Mouse (Mus musculus) CD4-positive, CD25-positive, alpha-beta regulatory T cell, adult 4 months (primary cell): ENCODE results near the gene Rpia. TPM values are rescaled to one million over a fixed set of nuclear protein-coding genes. Genes with fewer than 3 reads are reported as not detected.
"Not testable (repeated sequence)": the region's sequence is repeated elsewhere in the genome, so short reads cannot be mapped to it uniquely, and the experiment has no call there.

Source experiments
- ATAC-seq: one replicate; pipeline ENCODE4 v1.8.0; 2017
- polyA plus RNA-seq, 2 experiments: library from polyadenylated mRNA; unstranded; fragments of 100-300 nt; shearing (Covaris generic); gene quantifications; one replicate each; pipeline ENCODE4 v1.2.1; 2017

The Rpia gene
- polyA plus RNA-seq: 1 to 10 TPM; 6.1 to 8.2 TPM

GRCm38 (mm10) chr6:70791824-70792535 lies at the start of gene Rpia:
Gene Rpia, minus strand, starts transcription at chr6:70792232.
- ATAC-seq: peak; percentile 95

- no peak for ATAC-seq
Observed at GRCm38 (mm10) chr6:70840281-70840680, 48.2 kb upstream of the Rpia start.

- no peak for ATAC-seq
Observed at GRCm38 (mm10) chr6:70838532-70838931, 46.5 kb upstream of the Rpia start.

- no peak for ATAC-seq
Observed at GRCm38 (mm10) chr6:70837297-70837696, 45.3 kb upstream of the Rpia start.

GRCm38 (mm10) chr6:70831179-70831839 lies 39.3 kb upstream of the Rpia start:
- ATAC-seq: no peak

- ATAC-seq: peak; percentile 14
Observed at GRCm38 (mm10) chr6:70830552-70830951, 38.5 kb upstream of the Rpia start.

GRCm38 (mm10) chr6:70829451-70829850 lies 37.4 kb upstream of the Rpia start:
- ATAC-seq: no peak

GRCm38 (mm10) chr6:70824987-70825337 lies 32.9 kb upstream of the Rpia start:
- peak; percentile 88 for ATAC-seq

GRCm38 (mm10) chr6:70824085-70824986 lies 32.3 kb upstream of the Rpia start:
- peak; percentile 71 for ATAC-seq

GRCm38 (mm10) chr6:70823277-70823676 lies 31.2 kb upstream of the Rpia start:
- ATAC-seq: not testable (repeated sequence)

GRCm38 (mm10) chr6:70822386-70822910 lies 30.4 kb upstream of the Rpia start:
- no peak for ATAC-seq

- ATAC-seq: no peak
Observed at GRCm38 (mm10) chr6:70821566-70821965, 29.5 kb upstream of the Rpia start.

GRCm38 (mm10) chr6:70815471-70815870 lies 23.4 kb upstream of the Rpia start:
- ATAC-seq: no peak

GRCm38 (mm10) chr6:70814629-70814950 lies 22.6 kb upstream of the Rpia start:
- no peak for ATAC-seq

- ATAC-seq: peak; percentile 66
Observed at GRCm38 (mm10) chr6:70813921-70814628, 22.0 kb upstream of the Rpia start.

- ATAC-seq: no peak
Observed at GRCm38 (mm10) chr6:70812526-70812895, 20.5 kb upstream of the Rpia start.

GRCm38 (mm10) chr6:70811557-70812525 lies 19.8 kb upstream of the Rpia start:
- ATAC-seq: peak; percentile 89

- ATAC-seq: no peak
Observed at GRCm38 (mm10) chr6:70810524-70810923, 18.5 kb upstream of the Rpia start.

- ATAC-seq: no peak
Observed at GRCm38 (mm10) chr6:70806514-70806912, 14.5 kb upstream of the Rpia start.

- ATAC-seq: peak; percentile 81
Observed at GRCm38 (mm10) chr6:70805820-70806513, 13.9 kb upstream of the Rpia start.

- ATAC-seq: peak; percentile 70
Observed at GRCm38 (mm10) chr6:70805267-70805666, 13.2 kb upstream of the Rpia start.
